Mouse (Mus musculus) neutrophil, adult 5-6 weeks (primary cell): ENCODE measurements around the gene Adap2. TPM values are rescaled to one million over a fixed set of nuclear protein-coding genes. Genes with fewer than 3 reads are reported as not detected.
"Not testable (repeated sequence)": the region's sequence is repeated elsewhere in the genome, so short reads cannot be mapped to it uniquely, and the experiment has no call there.

ENCODE experiments used
- ATAC-seq: fragments of 151-379, 151-347 bp; 2 replicates; pipeline ENCODE4 v1.8.0; 2017; ENCODE audit warnings: mild to moderate bottlenecking, moderate TSS enrichment; ENCODE audit not compliant: insufficient number of reproducible peaks, poor library complexity, low FRiP score, severe bottlenecking; ENCODE audit errors: extremely low read depth
- total RNA-seq: library from RNA; stranded (forward); fragments of 200-1000 nt; gene quantifications from 2 replicates; pipeline ENCODE4 v1.2.3, GENCODE M21; 2017

The Adap2 gene
- total RNA-seq, 1 experiment from 2014 or later: 1.0 TPM

DNA sequence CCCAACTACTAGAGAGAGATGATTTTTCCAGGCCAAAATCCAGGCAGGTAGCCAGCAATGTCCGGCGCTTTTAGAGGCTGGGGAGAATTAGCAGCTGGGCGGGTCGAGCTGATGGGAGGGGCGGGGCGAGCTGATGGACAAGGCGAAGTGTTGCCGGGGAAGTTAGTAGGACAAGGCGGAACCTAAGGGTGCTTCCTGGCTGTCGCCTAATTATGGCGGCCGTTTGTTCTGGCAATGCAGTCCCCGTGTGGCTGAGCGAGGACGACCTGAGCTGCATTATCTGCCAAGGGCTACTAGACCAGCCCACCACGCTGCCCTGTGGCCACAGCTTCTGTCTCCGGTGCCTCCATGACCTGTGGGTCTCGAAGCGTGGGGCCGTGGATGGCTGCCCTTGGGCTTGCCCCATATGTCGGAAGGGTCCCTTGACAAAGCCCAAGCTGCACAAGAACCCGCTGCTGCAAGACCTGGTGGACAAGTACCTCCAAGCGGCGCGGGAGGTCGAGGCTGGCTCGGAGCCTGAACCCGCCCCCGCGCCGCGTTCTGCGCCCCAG lies 29.9 kb downstream of the Adap2 start, which contains the start of gene Rnf135:
TSS of gene Rnf135 (plus strand) at position 147 of the 551 bp plus-strand sequence.
- peak; percentile 97 for ATAC-seq

DNA sequence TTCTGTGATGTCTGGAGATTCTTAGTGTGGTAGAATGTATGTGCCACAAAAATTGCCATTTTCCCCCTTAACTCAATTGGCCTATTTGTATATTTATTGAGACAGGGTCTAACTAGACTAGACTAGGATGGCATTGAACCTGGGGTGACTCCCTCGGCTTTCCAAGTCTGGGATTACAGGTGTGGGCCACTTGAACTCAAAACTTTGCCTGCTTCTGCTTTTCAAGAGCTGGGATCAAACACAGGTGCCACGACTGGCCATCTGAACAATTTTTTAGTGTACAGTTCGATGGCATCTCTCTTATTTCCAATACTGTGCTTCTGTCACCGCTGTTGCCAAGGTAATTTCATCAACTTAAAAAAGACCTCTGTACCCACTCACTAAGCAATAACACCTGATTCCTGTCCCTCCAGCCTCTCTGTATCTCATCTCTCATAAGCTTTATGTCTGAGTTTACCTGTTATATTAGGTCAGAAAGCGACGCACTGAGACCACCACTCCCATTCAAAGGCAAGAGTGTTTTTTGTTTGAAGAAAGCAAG lies 30.7 kb downstream of the Adap2 start:
- ATAC-seq: no peak

DNA sequence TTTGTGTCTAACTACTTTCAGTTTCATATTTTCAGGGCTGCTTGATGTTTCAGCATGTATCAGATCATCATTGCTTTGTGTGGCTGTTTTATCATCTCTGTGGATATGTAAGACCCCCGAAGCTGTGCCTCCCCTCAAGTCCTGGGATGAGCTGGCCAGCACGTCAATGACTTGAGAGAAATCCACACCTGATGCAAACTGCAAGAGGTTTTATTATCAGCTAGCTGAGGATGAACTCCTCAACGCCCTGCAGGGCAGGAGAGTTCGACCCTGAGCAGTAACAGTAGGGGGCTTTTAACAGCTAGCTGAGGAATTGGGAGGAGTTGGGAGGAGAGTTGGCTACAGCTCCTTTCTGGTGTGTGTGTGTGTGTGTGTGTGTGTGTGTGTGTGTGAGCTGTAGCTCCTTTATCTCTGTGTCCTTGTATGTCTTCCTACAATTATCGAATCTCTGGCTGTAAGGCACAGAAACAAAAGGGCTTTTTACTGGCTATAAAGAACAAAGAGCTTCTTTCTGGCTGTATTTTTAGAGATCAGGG lies 31.6 kb downstream of the Adap2 start:
- not testable (repeated sequence) for ATAC-seq

DNA sequence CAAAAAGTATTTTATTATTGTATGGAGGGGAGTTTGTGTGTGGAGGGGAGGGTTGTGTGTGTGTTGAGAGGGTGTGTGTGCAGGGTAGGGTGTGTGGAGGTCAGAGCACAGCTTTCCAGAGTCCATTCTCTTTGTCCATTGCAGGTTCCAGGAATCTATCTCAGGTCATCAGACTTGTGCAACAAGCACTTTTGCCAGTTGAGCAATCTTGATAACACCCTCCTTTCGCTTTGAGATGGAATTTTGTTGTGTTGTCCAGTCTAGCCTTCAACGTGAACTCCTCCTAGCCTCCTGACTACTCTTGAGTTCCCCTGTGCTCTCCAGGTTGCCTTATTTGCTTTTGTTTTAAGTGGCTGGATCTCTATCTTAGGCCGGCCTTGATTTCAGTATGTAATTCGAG lies 36.4 kb downstream of the Adap2 start:
- ATAC-seq: no peak

DNA sequence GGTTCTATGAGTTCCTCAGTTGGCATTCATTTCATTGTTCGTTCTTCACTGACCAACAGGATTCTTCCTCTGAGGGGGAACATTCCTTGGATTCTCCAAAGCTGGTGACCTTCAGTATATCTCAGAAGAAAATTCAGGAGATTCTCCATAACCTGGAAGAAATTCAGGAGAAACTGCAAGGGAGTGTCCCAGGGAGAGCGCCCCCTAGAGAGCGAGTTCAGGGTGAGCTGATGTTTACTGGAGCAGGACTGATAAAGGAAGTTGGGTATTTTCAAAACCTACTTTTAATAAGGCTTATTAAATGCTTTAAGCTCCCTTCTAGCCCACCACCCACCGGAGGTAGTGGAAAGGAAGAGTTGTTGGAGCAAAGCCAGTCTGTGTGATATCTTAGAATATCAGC lies 39.9 kb downstream of the Adap2 start:
- ATAC-seq: no peak

DNA sequence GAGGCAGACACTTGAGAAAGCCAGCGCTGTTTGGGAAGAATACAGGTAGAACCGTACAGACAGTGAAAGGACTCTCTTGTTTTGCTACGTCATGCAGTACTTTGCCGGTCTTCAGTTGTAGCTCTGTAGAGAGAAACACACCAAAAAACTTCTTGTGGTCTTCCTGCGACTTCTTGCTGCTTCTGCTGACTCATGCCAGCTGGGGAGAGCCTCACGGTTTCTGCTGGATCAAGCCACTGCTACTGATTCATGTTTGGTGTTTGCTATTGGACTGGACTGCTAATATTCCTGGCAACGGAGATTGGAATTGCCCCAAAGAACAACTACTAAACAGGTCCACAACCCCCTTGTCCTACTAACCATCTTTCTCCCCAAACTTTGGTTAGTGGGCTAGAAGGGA lies 42.4 kb downstream of the Adap2 start:
- ATAC-seq: no peak

DNA sequence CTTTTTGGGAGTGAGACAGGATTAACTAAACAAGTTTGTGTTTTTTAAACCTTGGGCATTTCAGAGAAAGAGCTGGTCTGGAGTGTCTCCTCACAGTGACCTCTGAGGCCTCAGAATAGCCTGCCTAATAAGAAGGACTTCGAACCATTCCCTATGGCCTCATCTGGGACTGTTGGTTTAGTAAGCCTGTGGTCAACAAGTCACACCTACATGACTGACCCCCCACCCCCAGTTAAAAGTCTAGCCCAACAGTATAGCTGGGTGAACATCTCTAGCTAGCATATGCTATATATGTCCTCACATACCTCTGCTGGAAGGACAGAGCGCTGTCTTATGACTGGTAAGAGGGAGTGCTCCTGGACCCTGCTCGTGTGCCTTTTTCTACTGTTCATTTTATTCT lies 45.4 kb downstream of the Adap2 start:
- no peak for ATAC-seq

DNA sequence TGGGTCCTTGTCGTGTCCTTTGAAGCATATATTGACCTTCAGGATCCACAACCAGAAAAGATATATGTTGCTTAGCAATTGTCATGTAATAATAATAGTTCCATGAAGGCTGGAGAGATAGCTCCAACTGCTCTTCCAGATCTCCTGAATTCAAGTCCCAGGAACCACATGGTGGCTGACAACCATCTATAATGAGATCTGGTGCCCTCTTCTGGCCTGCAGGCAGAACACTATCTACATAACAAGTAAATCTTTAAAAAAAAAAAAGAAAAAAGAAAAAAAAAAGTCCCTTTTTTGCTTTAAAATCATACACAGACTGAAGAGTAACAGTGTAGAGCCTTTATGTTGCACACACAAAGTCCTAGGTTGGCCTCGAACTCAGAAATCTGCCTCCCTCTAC lies 45.9 kb downstream of the Adap2 start:
- no peak for ATAC-seq

DNA sequence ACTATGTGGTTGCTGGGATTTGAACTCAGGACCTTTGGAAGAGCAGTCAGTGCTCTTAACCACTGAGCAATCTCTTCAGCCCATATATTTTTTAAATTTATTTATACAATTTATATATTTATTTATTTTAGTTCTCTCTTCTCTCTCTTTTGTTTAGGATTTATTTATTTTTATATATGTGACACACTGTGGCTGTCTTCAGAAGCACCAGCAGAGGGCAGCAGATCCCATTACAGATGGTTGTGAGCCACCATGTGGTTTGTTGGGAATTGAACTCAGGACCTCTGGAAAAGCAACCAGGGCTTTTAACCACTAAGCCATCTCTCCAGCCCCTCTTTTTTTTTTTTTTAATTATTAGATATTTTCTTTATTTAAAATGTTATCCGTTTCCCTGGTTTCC lies 46.4 kb downstream of the Adap2 start:
- ATAC-seq: no peak

DNA sequence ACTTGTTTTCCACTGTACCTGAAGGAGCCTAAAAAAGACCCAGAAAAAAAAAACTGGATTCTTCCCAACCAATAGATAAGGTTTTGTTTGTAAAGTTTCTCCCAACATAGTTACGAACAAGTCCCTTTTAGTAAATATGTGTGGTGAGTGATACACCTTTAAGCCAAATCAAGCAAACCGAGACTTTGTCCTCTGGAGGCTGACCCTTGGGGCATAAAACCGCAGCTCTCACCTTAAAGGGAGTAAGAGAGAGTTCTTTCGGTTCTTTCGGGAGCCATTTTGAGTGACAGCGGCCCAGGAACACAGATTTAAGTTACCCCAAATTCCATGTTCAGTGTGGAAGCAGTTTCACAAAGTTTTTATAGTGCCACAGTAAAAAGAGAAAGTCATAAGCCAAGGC lies 48.4 kb downstream of the Adap2 start:
- ATAC-seq: no peak

DNA sequence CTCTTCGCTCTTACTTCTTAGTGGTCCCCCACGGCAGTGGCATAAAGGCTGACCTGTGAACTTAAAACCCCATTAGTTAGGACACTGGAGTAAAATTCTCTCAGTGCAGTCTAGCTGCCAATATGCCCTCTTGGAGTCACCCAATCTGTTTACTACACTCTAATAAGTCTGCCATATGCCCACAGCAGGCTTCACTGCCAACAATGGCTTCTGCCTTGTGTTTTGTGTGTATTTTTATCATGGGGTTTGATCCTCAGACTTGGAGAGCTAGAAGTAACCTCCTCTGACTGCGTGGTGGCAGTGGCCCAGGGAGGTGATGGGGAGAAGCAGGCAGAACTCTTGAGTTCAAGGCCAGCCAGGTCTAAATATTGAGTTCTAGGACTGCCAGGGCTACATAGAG lies 50.1 kb downstream of the Adap2 start:
- no peak for ATAC-seq

DNA sequence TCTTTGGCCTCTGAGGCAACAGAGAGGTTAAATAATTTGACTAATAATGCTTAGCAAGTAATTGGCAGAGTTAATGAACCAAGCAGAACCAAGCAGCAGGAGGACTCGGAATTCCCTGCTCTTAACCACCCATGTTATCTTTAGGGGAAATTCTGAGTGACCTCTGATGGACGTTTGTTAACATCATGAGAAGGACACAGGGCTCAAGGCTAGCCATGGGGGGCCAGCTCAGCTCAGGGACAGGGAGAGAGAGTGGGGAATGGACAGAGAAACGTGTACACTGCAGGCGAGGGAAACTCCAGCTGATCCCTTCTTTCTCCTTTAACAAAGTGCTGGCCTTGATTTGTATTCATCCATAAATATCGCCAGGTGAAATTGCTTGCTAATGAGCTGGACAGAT lies 51.0 kb downstream of the Adap2 start:
- no peak for ATAC-seq

DNA sequence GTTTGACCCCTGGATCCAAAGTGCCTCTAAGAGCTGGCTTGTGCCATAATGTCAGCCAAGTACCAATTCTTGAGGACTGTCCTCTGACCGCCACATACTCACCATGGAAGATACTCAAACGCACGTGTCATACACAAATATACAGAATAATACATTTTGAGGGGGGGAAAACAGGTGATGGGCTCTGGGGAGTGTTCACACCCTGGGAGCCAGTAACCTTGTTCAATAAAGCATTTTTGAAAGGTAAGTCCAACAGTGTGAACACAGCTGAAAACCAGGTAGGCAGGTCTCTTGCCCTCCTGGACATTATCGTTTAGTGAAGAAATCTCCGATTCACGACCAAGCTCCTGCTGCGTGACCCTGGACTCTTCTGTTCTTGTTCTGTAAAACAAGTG lies 54.6 kb downstream of the Adap2 start:
- ATAC-seq: no peak

DNA sequence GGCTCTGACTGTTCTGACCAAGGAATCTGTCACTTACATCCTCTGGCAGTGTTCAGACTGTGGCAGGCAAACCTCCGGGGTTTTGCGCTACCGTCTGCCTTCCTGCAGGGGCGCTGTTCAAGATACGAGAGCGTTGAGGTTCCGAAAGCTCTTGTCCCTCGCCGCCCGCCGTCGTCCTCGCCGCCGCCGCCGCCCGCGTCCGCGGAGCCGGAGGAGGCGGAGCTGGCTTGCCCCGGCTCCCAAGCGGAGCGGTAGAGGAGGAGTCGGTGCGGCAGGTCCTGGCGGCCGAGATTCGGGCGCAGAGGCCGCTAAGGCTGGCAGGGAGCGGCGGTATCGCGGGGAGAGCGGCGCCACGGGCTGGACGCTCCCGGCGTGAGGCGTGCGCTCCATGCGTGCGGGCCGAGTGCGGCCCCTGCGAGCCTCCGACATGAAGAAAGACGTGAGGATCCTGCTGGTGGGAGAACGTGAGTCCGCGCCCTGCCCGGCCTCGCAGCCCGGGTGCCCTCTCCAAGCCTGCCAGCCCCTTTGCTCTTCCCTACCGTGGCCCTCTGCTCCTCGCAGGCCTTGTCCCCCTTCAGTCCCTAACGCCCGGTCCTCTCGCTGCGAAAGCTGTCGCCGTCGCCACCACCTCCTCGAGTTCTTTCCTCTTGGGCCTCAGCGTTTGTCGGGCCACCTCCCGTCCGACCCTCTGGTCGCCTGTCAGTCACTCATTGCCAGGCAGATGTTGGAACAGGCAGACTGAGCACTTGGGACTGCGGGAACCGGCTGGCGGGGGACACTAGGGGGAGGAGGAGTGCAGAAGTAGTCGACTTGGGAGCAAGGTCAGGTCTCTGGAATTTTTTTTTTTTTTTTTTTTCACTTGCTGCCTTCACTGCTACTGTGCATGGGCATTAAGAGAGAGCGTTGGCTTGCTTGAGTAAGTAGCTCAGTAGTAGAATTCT lies 55.2 kb downstream of the Adap2 start, which contains the start of gene Rhot1:
TSS of gene Rhot1 (plus strand) at position 160 of the 941 bp plus-strand sequence.
- ATAC-seq: peak; percentile 96

DNA sequence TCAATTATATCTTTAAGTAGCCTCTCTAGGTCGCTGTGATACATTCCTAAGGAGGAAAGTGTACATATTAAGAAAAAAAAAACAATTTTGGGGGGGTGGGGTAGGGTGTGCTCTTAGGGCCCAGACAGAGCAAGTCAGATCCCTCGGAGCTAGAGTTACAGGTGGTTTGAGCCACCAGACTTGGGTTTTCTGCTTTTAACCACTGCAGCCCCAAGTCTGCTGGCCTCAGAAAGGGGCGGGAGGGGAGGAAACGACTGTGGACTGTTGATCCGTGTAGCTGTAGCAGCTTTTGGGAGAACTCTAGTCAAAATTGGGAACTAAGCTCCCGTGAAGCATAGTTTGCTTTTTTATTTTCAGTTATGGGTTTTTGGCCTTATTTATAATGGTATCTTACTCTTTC lies 56.4 kb downstream of the Adap2 start:
- no peak for ATAC-seq

DNA sequence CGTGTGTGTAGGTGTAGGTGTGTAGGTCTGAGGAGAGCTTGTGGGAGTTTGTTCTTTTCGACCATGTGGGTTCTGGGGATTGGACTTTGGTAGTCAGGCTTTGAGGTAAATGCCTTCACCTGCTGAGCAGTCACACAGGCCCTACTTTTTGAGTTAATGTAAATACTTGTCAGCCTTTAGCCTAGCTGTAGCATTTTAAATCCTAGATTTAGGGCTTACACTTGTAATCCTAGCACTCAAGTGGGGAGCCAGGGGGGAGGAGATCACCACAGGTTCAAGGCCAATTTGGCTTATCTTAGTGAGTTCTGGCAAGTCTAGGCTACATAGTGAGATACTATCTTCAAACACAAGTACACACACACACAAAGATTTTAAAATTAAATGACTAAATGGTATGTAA lies 58.4 kb downstream of the Adap2 start:
- ATAC-seq: no peak

DNA sequence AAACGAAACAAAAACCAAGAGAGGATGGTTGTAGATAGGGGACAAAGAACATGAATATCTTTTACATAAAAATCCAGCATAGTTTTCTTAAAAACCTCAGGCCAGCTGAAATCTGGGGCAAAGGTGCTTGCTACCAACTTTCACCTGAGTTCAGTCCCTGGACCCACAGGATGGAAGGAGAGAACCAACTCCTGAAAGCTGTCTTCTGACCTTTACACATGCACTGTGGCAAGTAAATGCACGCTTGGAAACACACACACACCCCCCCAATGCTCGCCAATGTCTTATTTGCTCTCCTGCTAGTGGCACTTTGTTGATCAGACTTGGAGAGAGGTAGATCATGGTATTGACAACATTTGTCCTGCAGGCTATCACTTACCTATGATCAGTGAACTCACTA lies 61.4 kb downstream of the Adap2 start:
- no peak for ATAC-seq

DNA sequence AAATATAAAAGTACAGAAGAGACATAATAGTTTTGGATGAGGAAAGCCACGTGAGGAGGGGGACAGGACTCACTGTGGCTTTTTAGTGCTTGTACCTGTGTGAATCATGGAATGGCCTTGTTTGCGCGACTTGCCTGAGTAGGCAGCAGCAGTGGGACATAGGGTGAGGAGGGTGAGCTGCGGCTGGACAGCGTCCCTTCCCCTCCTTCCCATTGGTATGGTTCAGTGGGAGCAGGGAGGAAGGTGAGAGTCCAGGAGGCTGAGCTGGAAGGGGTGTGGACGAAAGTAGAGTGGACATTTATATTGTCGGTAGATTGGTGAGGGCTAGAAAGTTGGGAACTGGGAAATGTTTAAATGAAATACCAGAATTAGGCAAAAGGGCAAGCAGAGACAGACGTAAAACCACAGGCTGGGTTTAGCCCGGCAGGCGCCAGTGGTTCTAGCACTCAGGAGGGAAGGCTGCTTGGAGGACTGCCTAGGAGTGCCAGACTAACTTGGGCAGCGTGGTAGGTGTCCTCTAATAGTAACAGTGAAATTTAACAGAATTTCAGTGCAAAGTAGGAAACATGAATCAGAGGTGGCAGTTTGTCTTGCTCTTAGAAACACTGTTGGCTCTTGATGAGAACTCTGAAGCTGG lies 64.9 kb downstream of the Adap2 start:
- no peak for ATAC-seq
